Comparison of ENCODE assay signal across 7 mouse cellular contexts in the genomic region with DNA sequence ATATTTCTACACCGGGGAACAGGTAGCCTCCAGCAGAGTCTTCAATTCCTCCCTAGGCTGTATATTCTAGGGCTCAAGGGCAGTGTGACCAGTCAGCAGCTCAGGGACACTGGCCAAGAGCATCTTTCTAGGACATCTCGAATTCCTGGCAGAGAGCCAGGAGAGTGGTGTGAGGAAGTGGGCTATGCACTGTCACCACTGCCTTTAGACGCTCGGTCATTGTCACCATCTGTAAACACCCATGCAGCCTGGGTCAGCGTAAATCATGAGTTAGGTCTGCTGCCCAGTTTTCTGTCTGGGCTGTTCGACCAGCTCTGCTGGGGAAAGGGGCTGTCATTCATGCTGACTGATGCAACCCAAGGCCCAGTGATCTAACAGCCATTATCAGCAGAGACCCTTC. TPM values are rescaled to one million over a fixed set of nuclear protein-coding genes. Genes with fewer than 3 reads are reported as not detected.
DNase-seq lines count a peak whose midpoint lies in the region; ATAC-seq and TF ChIP-seq lines count a peak whose summit lies in the region.

No protein-coding gene starts in this region.

- H3K4me2 ChIP-seq in hindbrain, embryonic 15.5 days = no peak overlapping the region

- H3K27me3 ChIP-seq in hindbrain, embryonic 15.5 days = no peaks in the 10 kb centered on the region
- H3K27me3 ChIP-seq in thymus, adult 2 months (ENCODE audit: control insufficient read depth, insufficient read depth, low read length) = no peaks in the 10 kb centered on the region

- peak; percentile 55 to 66 for DNase-seq in left cerebral cortex, postnatal 14 days (ENCODE audit: low spot score in 2 of 2)
- no peak for DNase-seq in left cerebral cortex, postnatal 36 days (ENCODE audit: low spot score in 2 of 2)
- peak; percentile 57 for DNase-seq in adrenal gland, postnatal 36 days
- DNase-seq in thymus, adult 2 months = no peak
- DNase-seq in urinary bladder, postnatal 4 days (ENCODE audit: low spot score in 2 of 2) = no peak

- WGBS in hindbrain, embryonic 15.5 days = 43% methylated on average over 6 of the region's 6 CpGs
- 61% methylated on average over 6 of the region's 6 CpGs for WGBS in thymus, adult 2 months

- TF ChIP-seq CTCF in thymus, adult 2 months (IDR thresholded peaks at IDR 0.05; ENCODE audit: borderline replicate concordance, control insufficient read depth, extremely low read depth, insufficient read depth, low read length, poor library complexity) = no peak

- intact Hi-C loops in left cerebral cortex, postnatal 14 days (cut with DNase I) = no loop called here
- intact Hi-C loops in left cerebral cortex, postnatal 36 days (cut with DNase I) = no loop called here

- no peak for TF ChIP-seq POLR2A in thymus, adult 2 months (IDR thresholded peaks at IDR 0.05; ENCODE audit: control insufficient read depth, extremely low read depth, insufficient read depth, low read length, poor library complexity)

- H3K9ac ChIP-seq in hindbrain, embryonic 15.5 days = no peak overlapping the region

- H3K4me3 ChIP-seq in hindbrain, embryonic 15.5 days = no peak overlapping the region
- no peak overlapping the region for H3K4me3 ChIP-seq in thymus, adult 2 months (ENCODE audit: control insufficient read depth, insufficient read depth, low read length)

- H3K4me1 ChIP-seq in hindbrain, embryonic 15.5 days (replicated peaks) = peaks cover 6% of the 10 kb centered on the region; the same call in 1 of the 2 replicates
- peaks cover 4% of the 10 kb centered on the region; the same call in 1 of the 2 replicates for H3K4me1 ChIP-seq in thymus, adult 2 months (replicated peaks; ENCODE audit: control insufficient read depth, insufficient read depth, low read length)

- no peaks in the 10 kb centered on the region for H3K36me3 ChIP-seq in hindbrain, embryonic 15.5 days
- no peaks in the 10 kb centered on the region for H3K36me3 ChIP-seq in thymus, adult 2 months (ENCODE audit: control insufficient read depth, insufficient read depth, low read length)

- ATAC-seq in hindbrain, embryonic 15.5 days (ENCODE audit: low FRiP score, low read depth) = peak; percentile 59; the same call in 1 of the 2 replicates
- 0 out of 2 replicates have a peak, but pooled peaks have one; percentile 27 for ATAC-seq in monocyte, adult 5-6 weeks (replicated peaks; ENCODE audit: insufficient number of reproducible peaks, low FRiP score, low TSS enrichment, poor library complexity, severe bottlenecking)

- no peaks in the 10 kb centered on the region for H3K9me3 ChIP-seq in hindbrain, embryonic 15.5 days

- no peak overlapping the region for H3K27ac ChIP-seq in hindbrain, embryonic 15.5 days (replicated peaks)
- no peak overlapping the region for H3K27ac ChIP-seq in thymus, adult 2 months (ENCODE audit: control insufficient read depth, insufficient read depth, low read length)

RNA-seq across cellular contexts. Expression of gene Tent5c, which starts 49.1 kb away (rescaled TPM):
- 1 to 10 TPM; 3.7 to 4.3 TPM for total RNA-seq in left cerebral cortex, postnatal 14 days (2021)
- 1 to 10 TPM; 2.3 to 2.4 TPM for total RNA-seq in left cerebral cortex, postnatal 36 days (2021)
- 10 to 100 TPM in 1 of 2 experiments, 1 to 10 TPM in 1; 6.3 to 12.5 TPM for total RNA-seq in adrenal gland, postnatal 36 days (2021)
- polyA plus RNA-seq in hindbrain, embryonic 15.5 days (2015; fragmentation: Nextera tagmentation; extraction: Ambion mirVana) = 3.8 and 4.9 TPM in 2 replicates
- 16.9 to 63.7 TPM (median 57.7 TPM) in 3 replicates for total RNA-seq in monocyte, adult 5-6 weeks (2017)
- 5.3 and 5.7 TPM in 2 replicates for polyA plus RNA-seq in thymus, adult 2 months (2012; rRNA removed)

Comparison
In these comparisons a context has a peak if more than half of its experiments do, and no peak if none do; other contexts are left out.
1. DNase-seq: peak in left cerebral cortex, postnatal 14 days (2 of 2) and adrenal gland, postnatal 36 days (2 of 2); none in left cerebral cortex, postnatal 36 days (0 of 2), thymus, adult 2 months (single experiment) and urinary bladder, postnatal 4 days (0 of 2).